Mouse (Mus musculus) lung, adult 2 months (tissue): ENCODE results near the gene Gba2.

ENCODE experiments used
- CTCF ChIP-seq: fragments of 200-500 bp; IDR thresholded peaks from 2 replicates; pipeline ENCODE4 v1.5.1; 2011; ENCODE audit warnings: mild to moderate bottlenecking, low read length, control low read depth; ENCODE audit not compliant: insufficient read depth
- POLR2A ChIP-seq: fragments of 200-500 bp; IDR thresholded peaks from 2 replicates; pipeline ENCODE4 v1.6.1; 2011; ENCODE audit warnings: low read depth, mild to moderate bottlenecking, control low read depth, low read length, borderline replicate concordance; ENCODE audit errors: extremely low read depth

DNA sequence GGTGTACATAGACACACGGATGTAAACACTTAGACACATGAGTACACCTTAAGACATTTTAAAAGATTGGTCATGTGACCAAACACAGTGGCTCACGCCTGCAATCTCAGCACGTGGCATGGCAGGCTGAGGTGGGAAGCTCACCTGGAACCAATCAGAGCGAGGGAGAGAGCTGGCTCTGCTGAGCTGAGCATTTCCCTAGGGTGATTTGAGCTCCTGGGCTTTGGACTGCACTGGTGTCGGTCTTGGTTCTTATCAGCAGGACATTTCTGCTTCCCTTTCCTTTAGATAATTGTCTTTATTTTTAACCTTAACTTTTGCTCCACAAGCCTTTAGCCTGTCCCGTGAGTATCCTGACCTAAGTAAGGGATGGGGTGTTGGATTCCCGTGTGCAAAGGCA lies 9.0 kb upstream of the Gba2 start:
- TF ChIP-seq POLR2A = no peak
- TF ChIP-seq CTCF = no peak
